Mouse (Mus musculus): ENCODE measurements around the gene Psmb1. TPM values are rescaled to one million over a fixed set of nuclear protein-coding genes. Genes with fewer than 3 reads are reported as not detected.
"Not testable (repeated sequence)": the region's sequence is repeated elsewhere in the genome, so short reads cannot be mapped to it uniquely, and the experiment has no call there.

The Psmb1 gene
- 251 and 252 TPM in 2 replicates for polyA plus RNA-seq (2014; fragmentation: Nextera tagmentation; extraction: Ambion mirVana)

GRCm38 (mm10) chr17:15499656-15500394, at the start of gene Psmb1, which contains the start of gene Tbp:
Psmb1 (minus strand) TSS chr17:15499751.
Tbp (plus strand) TSS chr17:15499888.
- peak; percentile 90 for ATAC-seq (replicated peaks; ENCODE audit: low FRiP score)
- peak; percentile 95 for DNase-seq (ENCODE audit: low spot score)

GRCm38 (mm10) chr17:15546440-15546839, 46.9 kb upstream of the Psmb1 start:
- Histone ChIP-seq H3K9me3 (ENCODE audit: control insufficient read depth, low read length) (no peaks in the 10 kb centered on the region; the same call in 1 of the 2 replicates), H3K27me3 (replicated peaks; ENCODE audit: control insufficient read depth, insufficient read depth, low read length) (no peaks in the 10 kb centered on the region), H3K9ac (ENCODE audit: low read depth, low read length) (no peak overlapping the region), H3K4me1 (replicated peaks; ENCODE audit: control insufficient read depth, insufficient read depth, low read length) (no peaks in the 10 kb centered on the region), H3K27ac (ENCODE audit: low read depth, low read length) (no peak overlapping the region), H3K36me3 (ENCODE audit: control insufficient read depth, insufficient read depth, low read length) (no peaks in the 10 kb centered on the region), H3K4me3 (ENCODE audit: low read depth, low read length) (no peak overlapping the region), H3K4me2 (no peak overlapping the region)
- ATAC-seq (replicated peaks; ENCODE audit: low FRiP score): no peak
- no peak for DNase-seq (ENCODE audit: low spot score)
- 65% methylated on average over 4 of the region's 4 CpGs for WGBS

More at GRCm38 (mm10) chr17:15499656-15500394, at the start of gene Psmb1, which contains the start of gene Tbp:
- no peaks in the 10 kb centered on the region for H3K9me3 ChIP-seq (ENCODE audit: control insufficient read depth, low read length)
- H3K27me3 ChIP-seq (replicated peaks; ENCODE audit: control insufficient read depth, insufficient read depth, low read length): no peaks in the 10 kb centered on the region
- H3K27ac ChIP-seq (ENCODE audit: low read depth, low read length): peak within 1 kb of the TSS; percentile 73
- H3K9ac ChIP-seq (ENCODE audit: low read depth, low read length): peak within 1 kb of the TSS; percentile 90
- WGBS: under 1% methylated on average over 63 of the region's 63 CpGs
- H3K4me2 ChIP-seq: peak within 1 kb of the TSS; percentile 87
- H3K4me3 ChIP-seq (ENCODE audit: low read depth, low read length): peak within 1 kb of the TSS; percentile 89
- peaks cover 14% of the 10 kb centered on the region; the same call in 1 of the 2 replicates for H3K36me3 ChIP-seq (ENCODE audit: control insufficient read depth, insufficient read depth, low read length)
- H3K4me1 ChIP-seq (replicated peaks; ENCODE audit: control insufficient read depth, insufficient read depth, low read length): peaks cover 25% of the 10 kb centered on the region

- H3K27ac ChIP-seq (ENCODE audit: low read depth, low read length); H3K9me3 ChIP-seq (ENCODE audit: control insufficient read depth, low read length); H3K4me1 ChIP-seq (replicated peaks; ENCODE audit: control insufficient read depth, insufficient read depth, low read length); H3K4me2 ChIP-seq; DNase-seq (ENCODE audit: low spot score); H3K27me3 ChIP-seq (replicated peaks; ENCODE audit: control insufficient read depth, insufficient read depth, low read length); H3K4me3 ChIP-seq (ENCODE audit: low read depth, low read length); H3K36me3 ChIP-seq (ENCODE audit: control insufficient read depth, insufficient read depth, low read length); ATAC-seq (replicated peaks; ENCODE audit: low FRiP score); H3K9ac ChIP-seq (ENCODE audit: low read depth, low read length): not testable (repeated sequence)
- 65% methylated on average over 3 of the region's 4 CpGs for WGBS
Observed at GRCm38 (mm10) chr17:15543868-15544267, 44.3 kb upstream of the Psmb1 start.

GRCm38 (mm10) chr17:15540309-15540708, 40.8 kb upstream of the Psmb1 start:
- WGBS: 73% methylated on average over 4 of the region's 4 CpGs
- Histone ChIP-seq H3K4me2 (no peak overlapping the region), H3K9me3 (ENCODE audit: control insufficient read depth, low read length) (no peaks in the 10 kb centered on the region; the same call in 1 of the 2 replicates), H3K4me1 (replicated peaks; ENCODE audit: control insufficient read depth, insufficient read depth, low read length) (no peaks in the 10 kb centered on the region; the same call in 1 of the 2 replicates), H3K4me3 (ENCODE audit: low read depth, low read length) (no peak overlapping the region), H3K27ac (ENCODE audit: low read depth, low read length) (no peak overlapping the region), H3K9ac (ENCODE audit: low read depth, low read length) (no peak overlapping the region), H3K36me3 (ENCODE audit: control insufficient read depth, insufficient read depth, low read length) (no peaks in the 10 kb centered on the region), H3K27me3 (replicated peaks; ENCODE audit: control insufficient read depth, insufficient read depth, low read length) (peaks cover 21% of the 10 kb centered on the region)
- no peak for DNase-seq (ENCODE audit: low spot score)
- no peak for ATAC-seq (replicated peaks; ENCODE audit: low FRiP score)

GRCm38 (mm10) chr17:15536457-15536904, 36.9 kb upstream of the Psmb1 start:
- H3K9ac ChIP-seq (ENCODE audit: low read depth, low read length): peak overlapping the region; percentile 25; the same call in 1 of the 2 replicates
- H3K4me3 ChIP-seq (ENCODE audit: low read depth, low read length): peak overlapping the region; percentile 50
- H3K4me2 ChIP-seq: peak overlapping the region; percentile 77
- no peaks in the 10 kb centered on the region for H3K9me3 ChIP-seq (ENCODE audit: control insufficient read depth, low read length)
- ATAC-seq (replicated peaks; ENCODE audit: low FRiP score) (no peak), DNase-seq (ENCODE audit: low spot score) (peak; percentile 54)
- under 1% methylated on average over 33 of the region's 33 CpGs for WGBS
- H3K27me3 ChIP-seq (replicated peaks; ENCODE audit: control insufficient read depth, insufficient read depth, low read length): peaks cover 26% of the 10 kb centered on the region
- no peaks in the 10 kb centered on the region; the same call in 1 of the 2 replicates for H3K4me1 ChIP-seq (replicated peaks; ENCODE audit: control insufficient read depth, insufficient read depth, low read length)
- H3K36me3 ChIP-seq (ENCODE audit: control insufficient read depth, insufficient read depth, low read length): no peaks in the 10 kb centered on the region
- H3K27ac ChIP-seq (ENCODE audit: low read depth, low read length): no peak overlapping the region

- H3K9ac ChIP-seq (ENCODE audit: low read depth, low read length): no peak overlapping the region
Observed at GRCm38 (mm10) chr17:15535943-15536342, 36.4 kb upstream of the Psmb1 start.

GRCm38 (mm10) chr17:15535162-15535800, 35.7 kb upstream of the Psmb1 start:
- Histone ChIP-seq H3K9ac (ENCODE audit: low read depth, low read length) (no peak overlapping the region), H3K4me1 (replicated peaks; ENCODE audit: control insufficient read depth, insufficient read depth, low read length) (no peaks in the 10 kb centered on the region; the same call in 1 of the 2 replicates), H3K9me3 (ENCODE audit: control insufficient read depth, low read length) (no peaks in the 10 kb centered on the region), H3K27me3 (replicated peaks; ENCODE audit: control insufficient read depth, insufficient read depth, low read length) (peaks cover 26% of the 10 kb centered on the region), H3K27ac (ENCODE audit: low read depth, low read length) (no peak overlapping the region), H3K4me2 (no peak overlapping the region; the same call in 1 of the 2 replicates), H3K4me3 (ENCODE audit: low read depth, low read length) (no peak overlapping the region), H3K36me3 (ENCODE audit: control insufficient read depth, insufficient read depth, low read length) (no peaks in the 10 kb centered on the region)
- WGBS: 53% methylated on average over 11 of the region's 11 CpGs
- ATAC-seq (replicated peaks; ENCODE audit: low FRiP score): no peak
- no peak for DNase-seq (ENCODE audit: low spot score)

More at GRCm38 (mm10) chr17:15535943-15536342, 36.4 kb upstream of the Psmb1 start:
- peak overlapping the region; percentile 77 for H3K4me2 ChIP-seq
- ATAC-seq (replicated peaks; ENCODE audit: low FRiP score) (no peak), DNase-seq (ENCODE audit: low spot score) (no peak)
- 16% methylated on average over 8 of the region's 8 CpGs for WGBS
- peaks cover 26% of the 10 kb centered on the region for H3K27me3 ChIP-seq (replicated peaks; ENCODE audit: control insufficient read depth, insufficient read depth, low read length)
- peak overlapping the region; percentile 50 for H3K4me3 ChIP-seq (ENCODE audit: low read depth, low read length)
- H3K9me3 ChIP-seq (ENCODE audit: control insufficient read depth, low read length): no peaks in the 10 kb centered on the region
- no peak overlapping the region for H3K27ac ChIP-seq (ENCODE audit: low read depth, low read length)
- no peaks in the 10 kb centered on the region for H3K36me3 ChIP-seq (ENCODE audit: control insufficient read depth, insufficient read depth, low read length)
- no peaks in the 10 kb centered on the region; the same call in 1 of the 2 replicates for H3K4me1 ChIP-seq (replicated peaks; ENCODE audit: control insufficient read depth, insufficient read depth, low read length)

- ATAC-seq (replicated peaks; ENCODE audit: low FRiP score) (no peak), DNase-seq (ENCODE audit: low spot score) (no peak)
- WGBS: 12% methylated on average over 5 of the region's 5 CpGs
- Histone ChIP-seq H3K4me1 (replicated peaks; ENCODE audit: control insufficient read depth, insufficient read depth, low read length) (peaks cover 10% of the 10 kb centered on the region; the same call in 1 of the 2 replicates), H3K36me3 (ENCODE audit: control insufficient read depth, insufficient read depth, low read length) (no peaks in the 10 kb centered on the region), H3K9me3 (ENCODE audit: control insufficient read depth, low read length) (no peaks in the 10 kb centered on the region), H3K9ac (ENCODE audit: low read depth, low read length) (no peak overlapping the region), H3K27ac (ENCODE audit: low read depth, low read length) (no peak overlapping the region), H3K4me3 (ENCODE audit: low read depth, low read length) (no peak overlapping the region), H3K27me3 (replicated peaks; ENCODE audit: control insufficient read depth, insufficient read depth, low read length) (peaks cover 3% of the 10 kb centered on the region), H3K4me2 (no peak overlapping the region)
Observed at GRCm38 (mm10) chr17:15530141-15530540, 30.6 kb upstream of the Psmb1 start.
